Mouse (Mus musculus) embryo, embryonic 10 days (tissue): ENCODE measurements around the gene Fcer1g.

ENCODE experiments used
- DNase-seq: peaks from one replicate; pipeline ENCODE4 v3.0.0-alpha.2; 2015; ENCODE audit warnings: low spot score

Fcer1g gene

DNA sequence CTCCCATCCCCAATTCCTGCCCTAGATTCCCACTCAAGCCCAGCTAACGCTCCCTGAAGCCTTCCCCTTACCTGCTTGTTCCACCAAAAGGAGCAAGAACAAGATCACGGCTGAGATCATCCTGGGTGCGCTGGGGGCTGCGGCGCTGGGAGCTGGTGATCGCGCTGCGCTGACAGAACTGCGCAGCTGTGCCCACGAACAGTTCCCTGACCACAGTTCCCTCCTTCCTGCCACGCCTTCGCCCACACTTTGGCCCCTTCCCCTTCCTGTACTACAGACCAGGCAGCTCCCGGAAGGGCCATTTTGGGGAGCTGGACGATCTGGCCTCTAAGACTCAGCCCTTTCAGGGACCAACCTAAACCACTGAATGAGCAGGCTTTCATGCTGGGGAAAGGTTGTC lies at the start of gene Fcer1g:
TSS of gene Fcer1g (minus strand) at position 240 of the 400 bp plus-strand sequence.
- DNase-seq, result no peak

DNA sequence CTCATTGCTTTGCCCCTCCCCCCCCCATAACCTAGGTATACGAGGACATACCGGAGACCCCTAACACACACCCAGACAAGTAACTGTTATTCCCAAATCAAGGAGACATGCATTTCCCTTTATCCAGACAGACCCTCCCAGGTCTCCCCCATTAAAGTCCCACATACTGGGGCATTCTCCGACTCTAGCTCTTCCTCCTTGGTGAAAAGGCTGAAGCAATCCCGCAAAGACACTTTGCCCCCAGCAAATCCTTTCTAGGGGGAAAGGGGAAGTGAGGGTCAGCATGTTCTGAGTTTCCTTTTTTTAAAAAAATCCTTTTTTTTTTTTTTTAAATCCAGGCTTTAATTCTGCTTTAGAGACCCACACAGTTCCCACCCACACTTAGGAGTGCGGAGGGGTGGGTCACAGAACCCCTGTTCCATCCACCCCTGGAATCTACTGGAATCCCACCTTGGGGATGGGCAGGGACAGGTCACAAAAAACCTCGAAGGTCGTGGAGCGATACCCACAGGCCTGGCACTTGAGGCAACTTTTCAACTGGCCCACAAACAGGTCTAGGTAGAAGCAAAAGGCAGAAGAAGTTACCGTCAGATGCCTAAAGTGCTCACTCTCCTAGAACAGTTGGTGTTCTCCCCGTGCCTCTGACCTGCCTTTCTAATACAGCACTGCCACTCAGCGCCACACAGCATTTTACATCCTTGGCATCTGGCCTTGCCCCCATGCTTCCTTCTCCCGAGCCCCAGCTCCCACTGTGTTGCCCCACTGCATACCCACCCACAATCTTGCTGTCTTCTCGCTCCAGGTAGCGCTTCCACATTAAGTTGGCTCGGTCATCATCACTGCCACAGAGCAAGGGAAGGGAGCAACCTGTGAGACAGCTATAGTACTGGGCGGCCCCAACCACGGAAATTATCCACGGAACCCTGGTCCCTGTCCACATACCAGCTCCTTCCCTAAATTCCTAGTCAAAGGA lies 49.3 kb upstream of the Fcer1g start:
- no peak for DNase-seq

DNA sequence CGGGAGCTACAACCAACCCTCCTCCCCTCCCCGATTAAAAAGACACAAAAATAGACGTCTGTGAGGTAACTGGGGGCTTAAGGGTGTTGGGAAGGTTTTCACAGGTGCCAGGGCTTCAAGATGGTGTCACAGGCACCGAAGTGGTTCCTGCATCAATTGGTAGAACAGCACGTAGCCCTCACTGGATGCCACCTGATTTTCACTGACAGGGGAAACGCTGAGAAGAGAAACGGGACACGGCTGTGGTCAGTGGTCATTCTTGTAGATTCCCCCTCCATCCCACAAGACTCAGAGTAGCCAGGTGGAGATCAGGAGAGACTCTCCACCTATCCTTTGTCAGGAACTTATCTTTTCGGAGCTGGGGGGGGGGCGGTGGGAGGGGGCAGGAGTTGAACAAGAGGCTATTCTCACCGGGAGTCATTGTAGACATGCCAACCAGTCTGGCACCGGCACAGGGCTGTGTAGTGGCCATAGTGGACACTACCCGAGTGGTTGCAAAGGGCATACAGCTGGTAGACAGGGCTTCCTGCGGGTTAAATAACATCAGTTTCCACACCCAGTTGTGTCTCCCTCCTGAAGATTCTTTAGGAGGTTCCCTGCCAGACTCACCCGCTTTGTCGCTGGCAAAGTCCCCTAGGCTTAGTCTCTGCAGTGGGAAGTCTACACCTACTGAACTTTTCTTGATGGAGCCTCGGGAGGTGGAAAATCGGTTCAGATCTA lies 48.1 kb upstream of the Fcer1g start:
- no peak for DNase-seq

DNA sequence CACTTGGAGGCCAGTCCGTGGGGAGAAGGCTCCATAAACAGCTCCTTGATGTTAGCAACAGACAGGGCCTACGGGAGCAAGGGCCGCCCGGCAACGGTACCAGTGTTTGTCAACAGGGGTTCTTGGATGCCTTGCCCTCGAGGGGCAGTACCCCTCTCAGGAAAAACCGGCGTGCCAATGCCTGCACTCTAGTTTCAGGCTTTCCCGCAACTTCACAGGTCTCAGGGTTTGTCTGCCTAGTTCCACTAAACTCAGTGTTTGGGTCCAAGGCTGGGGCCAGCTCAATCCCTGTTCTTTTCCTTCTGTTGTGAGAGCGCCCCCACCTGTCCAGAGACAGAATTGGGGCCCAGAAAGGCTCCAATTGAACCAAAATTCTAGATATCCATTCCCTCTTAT lies 47.4 kb upstream of the Fcer1g start:
- peak; percentile 81 for DNase-seq

DNA sequence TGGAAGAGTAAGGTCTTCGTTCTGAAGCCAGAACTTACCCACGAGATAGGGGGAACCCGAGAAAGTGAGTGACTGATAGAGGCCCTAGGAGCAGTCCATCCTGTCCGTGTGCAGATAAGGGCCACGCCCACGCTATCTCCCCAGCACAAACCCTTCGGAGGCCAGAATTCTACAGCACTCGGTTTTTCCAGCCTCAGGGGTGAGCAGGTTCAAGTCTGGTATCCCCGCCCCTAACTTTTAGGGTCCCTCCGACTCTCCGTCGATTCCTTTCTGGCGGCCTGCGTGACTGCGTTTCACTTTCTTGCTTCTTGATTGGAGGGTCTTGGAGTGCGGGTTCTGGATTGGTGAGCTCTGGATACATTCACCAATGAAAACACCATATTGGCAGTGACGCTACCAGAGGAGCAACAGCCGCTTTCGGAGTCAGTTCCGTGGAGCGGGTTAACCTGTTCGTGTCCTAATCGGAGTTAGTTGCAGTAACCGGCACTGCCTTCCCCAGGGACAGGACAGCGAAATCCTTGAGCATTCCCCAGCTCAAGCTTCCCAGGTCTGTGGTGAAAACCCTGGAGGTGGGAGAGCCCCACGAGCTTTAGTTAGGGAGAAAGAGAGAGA lies 46.9 kb upstream of the Fcer1g start, which contains the start of gene Ppox:
TSS of gene Ppox (minus strand) at position 271 of the 612 bp plus-strand sequence.
- DNase-seq, result peak; percentile 98

DNA sequence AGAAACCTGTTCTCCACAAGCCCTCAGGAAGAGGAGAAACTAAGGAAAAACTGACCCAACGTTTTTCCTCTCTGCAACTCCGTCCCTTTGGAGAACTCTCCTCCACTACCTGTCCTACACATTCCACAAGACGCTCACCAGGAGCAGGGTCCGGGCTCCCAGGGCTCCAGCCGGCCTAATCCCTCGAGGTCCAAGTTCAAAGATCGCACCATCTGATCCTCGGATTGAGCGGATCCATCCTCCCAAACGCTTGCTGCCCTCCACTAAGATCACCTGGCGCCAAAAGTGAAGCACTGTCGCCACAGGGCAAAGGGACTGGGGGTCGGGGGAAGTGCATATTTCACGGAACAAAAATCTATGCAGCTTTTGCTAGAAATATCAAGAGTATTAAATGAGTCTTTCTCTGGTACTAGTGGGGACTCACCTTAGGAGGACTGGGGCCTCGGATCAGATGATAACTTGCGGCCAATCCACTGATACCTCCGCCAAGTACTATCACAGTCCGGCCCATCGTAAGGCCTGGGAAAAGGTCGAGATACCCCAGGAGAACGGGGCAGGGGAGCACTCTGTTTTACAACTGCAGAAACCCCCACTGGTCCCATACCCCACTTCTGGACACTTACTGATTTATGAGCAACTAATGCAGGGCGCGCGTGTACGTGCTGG lies 46.2 kb upstream of the Fcer1g start:
- DNase-seq, result no peak

- DNase-seq, result no peak
Measured at GRCm38 (mm10) chr1:171279721-171280120, 45.6 kb upstream of the Fcer1g start.

DNA sequence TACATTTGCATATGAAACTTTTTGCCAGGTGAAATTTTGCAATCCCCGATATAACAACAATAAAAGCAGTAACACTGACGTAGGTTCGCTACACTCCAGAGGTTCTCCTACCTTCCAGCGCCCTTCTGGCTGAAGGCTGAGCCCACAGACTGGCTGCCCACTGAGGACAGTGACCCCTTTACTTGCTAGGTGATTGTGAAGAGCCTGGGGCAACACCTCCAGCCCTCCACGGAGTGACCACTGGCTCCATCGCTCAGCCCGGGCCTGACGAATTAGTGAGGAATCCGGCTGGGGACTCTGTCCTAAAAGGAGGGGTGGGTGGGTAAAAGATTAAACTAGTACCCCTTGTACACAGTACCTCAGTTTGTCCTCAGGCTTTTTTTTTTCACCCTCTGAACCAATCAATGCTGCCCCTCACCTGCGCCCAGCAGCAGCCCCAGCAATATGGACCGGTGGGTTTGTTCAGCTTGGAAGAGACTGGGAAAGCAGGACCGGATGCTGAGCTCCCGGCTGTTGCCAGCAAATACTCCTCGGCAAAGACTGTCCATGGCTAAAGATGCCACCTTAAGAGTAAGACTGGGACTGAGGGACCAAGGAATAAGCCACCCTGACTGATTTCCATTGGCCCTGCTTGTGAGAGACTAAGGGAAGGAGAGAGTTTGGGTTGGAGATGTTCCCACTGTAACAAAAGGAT lies 45.0 kb upstream of the Fcer1g start:
- no peak for DNase-seq

DNA sequence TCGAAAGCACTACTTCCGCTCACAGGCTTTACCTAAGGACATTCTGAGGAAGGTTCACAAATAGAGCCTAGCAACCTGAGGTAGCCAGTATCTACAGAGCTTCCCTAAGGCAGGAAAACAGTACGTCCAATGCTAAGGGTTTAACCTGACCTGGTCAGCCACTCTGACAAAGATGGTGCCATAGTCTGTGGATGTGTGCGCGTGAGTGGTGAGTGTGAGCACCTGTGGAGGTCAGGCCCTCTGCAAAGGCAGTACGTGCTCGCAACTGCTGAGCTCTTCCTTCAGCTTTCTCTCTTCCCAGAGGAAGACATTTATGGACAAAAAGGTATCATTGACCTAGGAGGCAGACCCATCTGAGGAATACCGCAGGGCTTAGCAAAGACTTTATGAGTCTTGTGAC lies 44.3 kb upstream of the Fcer1g start:
- no peak for DNase-seq

- no peak for DNase-seq
Measured at GRCm38 (mm10) chr1:171277736-171278135, 43.6 kb upstream of the Fcer1g start.

- DNase-seq, result no peak
Measured at GRCm38 (mm10) chr1:171276110-171276748, 42.1 kb upstream of the Fcer1g start.

DNA sequence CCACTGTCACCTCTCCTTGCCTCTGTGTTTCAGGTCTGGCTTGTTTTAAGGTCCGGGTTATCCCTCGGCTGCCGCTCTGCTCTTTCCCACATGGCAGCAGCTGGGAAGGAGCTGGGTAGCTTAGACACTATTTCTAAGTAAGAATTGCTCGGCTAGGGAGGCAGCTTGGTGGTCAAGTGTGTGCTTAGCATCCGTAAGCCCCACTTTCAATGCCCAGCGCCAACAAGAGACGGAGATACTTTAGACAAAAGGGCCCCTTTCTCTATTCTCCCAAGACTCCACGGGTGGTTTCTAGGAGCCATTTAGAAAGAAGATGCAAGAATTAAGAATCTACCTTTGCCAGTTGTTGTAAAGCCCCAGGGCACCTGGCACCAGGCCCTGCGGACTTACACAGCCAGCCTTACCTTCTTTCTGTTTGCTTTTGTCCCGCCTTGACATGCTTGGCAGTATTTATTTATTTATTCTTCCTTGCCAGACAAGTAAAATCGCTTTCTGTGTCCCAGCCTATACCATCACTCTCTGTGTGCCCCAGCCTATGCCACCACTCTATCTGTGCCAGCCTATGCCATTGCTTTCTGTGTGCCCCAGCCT lies 41.1 kb upstream of the Fcer1g start:
- no peak for DNase-seq

GRCm38 (mm10) chr1:171274171-171274570 lies 40.0 kb upstream of the Fcer1g start:
- no peak for DNase-seq

GRCm38 (mm10) chr1:171272086-171272485 lies 37.9 kb upstream of the Fcer1g start:
- DNase-seq, result no peak

- no peak for DNase-seq
Measured at GRCm38 (mm10) chr1:171271622-171272021, 37.5 kb upstream of the Fcer1g start.

DNA sequence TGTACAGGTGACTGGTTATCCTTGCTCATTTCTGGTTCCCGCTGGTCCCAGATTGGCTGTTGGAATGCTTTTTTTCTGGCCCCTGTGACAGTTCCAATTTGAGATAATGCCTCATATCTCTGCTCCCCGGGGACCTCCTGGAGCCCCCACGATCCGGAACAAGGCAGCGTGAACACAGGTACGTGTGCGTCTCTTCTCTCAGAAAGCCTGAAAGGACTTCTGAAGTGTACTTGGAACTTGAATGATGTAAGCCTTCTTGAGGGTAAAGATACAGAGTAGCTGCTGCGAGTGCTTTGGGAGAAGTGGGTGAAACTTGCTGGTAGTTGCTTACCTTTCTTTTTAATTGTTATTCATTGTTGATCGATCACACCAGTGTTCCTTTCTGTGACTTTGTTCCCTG lies 37.0 kb upstream of the Fcer1g start:
- DNase-seq, result no peak

DNA sequence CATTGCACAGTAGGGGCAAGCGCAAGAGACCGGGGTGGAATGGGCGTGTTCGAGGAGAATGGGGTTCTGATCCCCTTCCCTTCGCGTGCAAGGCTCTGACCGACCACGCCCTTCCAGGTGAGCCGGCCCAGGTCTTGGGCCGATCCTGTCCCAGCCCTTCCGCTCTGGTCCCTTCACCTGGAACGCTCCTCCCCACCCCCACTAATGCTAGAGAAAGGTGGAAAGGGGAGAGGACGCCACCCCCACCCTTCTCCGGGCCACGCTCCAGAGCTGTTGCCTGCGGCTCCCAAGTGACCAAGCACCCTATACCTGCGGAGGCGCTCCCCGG lies 36.4 kb upstream of the Fcer1g start:
- no peak for DNase-seq

DNA sequence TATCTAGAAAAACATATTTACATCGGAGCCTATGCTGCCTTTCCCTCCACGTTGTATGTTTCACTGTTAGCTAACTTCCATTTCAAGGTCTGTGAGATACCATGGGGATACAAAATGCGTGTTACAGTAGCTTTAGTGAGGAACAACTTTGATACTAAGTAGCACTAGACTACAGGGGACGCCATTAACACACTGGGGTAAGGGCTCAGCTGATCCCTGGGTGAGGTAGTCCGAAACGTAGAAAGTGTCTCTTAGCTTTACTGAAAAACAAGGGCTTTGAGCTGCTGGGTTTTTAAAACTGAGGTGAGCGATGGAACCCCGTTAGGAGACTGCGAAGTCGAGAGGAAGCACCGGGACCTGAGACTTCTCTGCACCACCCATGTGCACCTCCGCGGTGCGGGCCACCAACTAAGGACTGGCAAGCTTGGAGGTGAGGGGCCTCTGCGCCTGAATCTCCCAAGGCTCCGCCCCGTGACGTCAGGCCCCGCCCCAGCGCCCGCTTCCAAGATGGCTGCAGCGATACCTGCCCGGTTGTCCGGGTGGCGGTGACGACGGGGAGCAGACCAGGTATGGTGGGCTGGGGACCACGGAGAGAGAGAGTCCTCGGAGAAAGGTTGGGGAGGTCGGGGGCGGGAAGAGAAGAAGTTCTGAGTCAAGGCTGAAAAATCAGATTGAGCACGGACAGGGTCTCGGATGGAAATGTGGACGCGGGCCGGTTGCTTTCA lies 35.8 kb upstream of the Fcer1g start, which contains the start of gene B4galt3:
TSS of gene B4galt3 (plus strand) at position 481 of the 725 bp plus-strand sequence.
- peak; percentile 97 for DNase-seq

DNA sequence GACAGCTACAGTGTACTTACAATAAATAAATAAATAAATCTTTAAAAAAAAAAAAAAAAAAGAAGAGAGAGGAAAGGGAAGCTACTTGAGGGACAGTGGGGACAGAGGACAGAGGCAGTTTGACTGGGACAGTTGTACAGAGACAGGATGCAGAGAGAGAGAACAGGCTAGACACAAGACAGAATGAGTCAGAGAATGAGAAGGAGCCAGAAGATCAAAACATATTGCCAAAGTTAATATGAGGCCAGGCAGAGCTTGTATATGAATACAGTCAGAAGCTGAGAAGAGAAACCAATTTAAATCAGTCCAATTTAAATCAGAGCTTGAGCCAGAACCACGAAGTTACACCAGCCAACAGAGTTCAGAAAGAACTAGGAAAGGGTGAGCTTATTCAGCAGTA lies 34.2 kb upstream of the Fcer1g start:
- no peak for DNase-seq
